Mouse (Mus musculus) embryonic facial prominence, embryonic 11.5 days (tissue): Measurements from ENCODE around the gene Kcnma1. TPM values are rescaled to one million over a fixed set of nuclear protein-coding genes. Genes with fewer than 3 reads are reported as not detected.

Source experiments
- ATAC-seq: fragments of 200-750 bp; cut with Nextera tagmentation; replicated peaks from 2 replicates; pipeline ENCODE4 v1.8.0; 2017; ENCODE audit warnings: low read depth; ENCODE audit not compliant: insufficient number of reproducible peaks, low FRiP score, low TSS enrichment
- DNase-seq: peaks from one replicate; pipeline ENCODE4 v3.0.0-alpha.2; 2015; ENCODE audit warnings: low spot score
- H3K27ac ChIP-seq: fragments of 300-500 bp; sonication (generic); replicated peaks from 2 replicates; pipeline ENCODE4 v1.5.1; 2014; ENCODE audit warnings: mild to moderate bottlenecking, low read depth, low read length, control low read depth
- H3K27me3 ChIP-seq: fragments of 300-500 bp; sonication (generic); 2 replicates; pipeline ENCODE4 v1.6.1; 2014; ENCODE audit warnings: mild to moderate bottlenecking, low read length, moderate library complexity, mixed read lengths; ENCODE audit not compliant: control insufficient read depth, insufficient read depth
- H3K36me3 ChIP-seq: fragments of 300-500 bp; sonication (generic); replicated peaks from 2 replicates; pipeline ENCODE4 v1.6.1; 2014; ENCODE audit warnings: low read depth, mild to moderate bottlenecking, low read length, moderate library complexity, mixed read lengths; ENCODE audit not compliant: control insufficient read depth, insufficient read depth
- H3K4me1 ChIP-seq: fragments of 300-500 bp; sonication (generic); 2 replicates; pipeline ENCODE4 v1.6.1; 2014; ENCODE audit warnings: low read length, mixed read lengths; ENCODE audit not compliant: control insufficient read depth, insufficient read depth
- H3K4me2 ChIP-seq: fragments of 300-500 bp; sonication (generic); 2 replicates; pipeline ENCODE4 v1.6.1; 2014; ENCODE audit warnings: low read depth, mild to moderate bottlenecking, control low read depth, low read length, moderate library complexity
- H3K4me3 ChIP-seq: fragments of 300-500 bp; sonication (generic); 2 replicates; pipeline ENCODE4 v1.5.1; 2014; ENCODE audit warnings: low read depth, low read length, control low read depth
- H3K9ac ChIP-seq: fragments of 300-500 bp; sonication (generic); replicated peaks from 2 replicates; pipeline ENCODE4 v1.6.1; 2014; ENCODE audit warnings: mild to moderate bottlenecking, control low read depth, low read length
- H3K9me3 ChIP-seq: fragments of 300-500 bp; sonication (generic); replicated peaks from 2 replicates; pipeline ENCODE4 v1.6.1; 2016; ENCODE audit warnings: mild to moderate bottlenecking, low read length, inconsistent platforms, mixed read lengths; ENCODE audit not compliant: control insufficient read depth
- WGBS: fragments of 180-500 bp; shearing (Covaris S2); extraction: QIAGEN DNeasy Blood & Tissue Kit; methylation state at CpG from one replicate; pipeline ENCODE4 v1.1.7; 2014; 5-methylcytosine and 5-hydroxymethylcytosine counted together
- polyA plus RNA-seq: library from polyadenylated mRNA; unstranded; fragments of >200 nt; fragmentation: Nextera tagmentation; extraction: Ambion mirVana; gene quantifications from 2 replicates; pipeline ENCODE4 v1.2.1, GENCODE M21; 2014

Gene Kcnma1
- polyA plus RNA-seq, 1 experiment from 2014 or later, result 0.87 TPM

- H3K27me3 ChIP-seq, result no peaks in the 10 kb centered on the region
- DNase-seq (no peak), ATAC-seq (no peak)
- no peaks in the 10 kb centered on the region; the same call in 1 of the 2 replicates for H3K9me3 ChIP-seq
- WGBS, result 75% methylated on average over 3 of the region's 3 CpGs
- no peaks in the 10 kb centered on the region for H3K4me1 ChIP-seq
- H3K4me2 ChIP-seq, result no peak overlapping the region
- no peak overlapping the region for H3K4me3 ChIP-seq
- H3K36me3 ChIP-seq, result no peaks in the 10 kb centered on the region
- H3K27ac ChIP-seq, result no peak overlapping the region
- no peak overlapping the region for H3K9ac ChIP-seq
Measured at GRCm38 (mm10) chr14:24032201-24032600, 17.9 kb upstream of the Kcnma1 start.

GRCm38 (mm10) chr14:24020718-24021117 lies 6.4 kb upstream of the Kcnma1 start:
- H3K4me3 ChIP-seq, result no peak overlapping the region
- no peak overlapping the region for H3K4me2 ChIP-seq
- H3K27me3 ChIP-seq, result no peaks in the 10 kb centered on the region
- H3K9me3 ChIP-seq, result no peaks in the 10 kb centered on the region
- H3K36me3 ChIP-seq, result no peaks in the 10 kb centered on the region
- no peaks in the 10 kb centered on the region for H3K4me1 ChIP-seq
- 81% methylated on average over 4 of the region's 4 CpGs for WGBS
- no peak overlapping the region for H3K9ac ChIP-seq
- H3K27ac ChIP-seq, result no peak overlapping the region
- DNase-seq (no peak), ATAC-seq (no peak)

- Histone ChIP-seq H3K4me2 (no peak overlapping the region), H3K9me3 (no peaks in the 10 kb centered on the region), H3K4me3 (no peak overlapping the region), H3K27ac (no peak overlapping the region), H3K9ac (no peak overlapping the region), H3K36me3 (no peaks in the 10 kb centered on the region), H3K4me1 (no peaks in the 10 kb centered on the region), H3K27me3 (peaks cover 9% of the 10 kb centered on the region)
- no peak for ATAC-seq
- DNase-seq, result no peak
- 88% methylated on average over 1 of the region's 1 CpGs for WGBS
Measured at GRCm38 (mm10) chr14:24009978-24010377, 4.3 kb downstream of the Kcnma1 start.

- Histone ChIP-seq H3K27me3 (peaks cover 25% of the 10 kb centered on the region), H3K36me3 (no peaks in the 10 kb centered on the region), H3K4me3 (no peak overlapping the region), H3K9ac (no peak overlapping the region), H3K4me1 (no peaks in the 10 kb centered on the region), H3K9me3 (no peaks in the 10 kb centered on the region), H3K27ac (no peak overlapping the region), H3K4me2 (no peak overlapping the region)
- DNase-seq, result peak; percentile 86
- WGBS, result 8% methylated on average over 7 of the region's 7 CpGs
- ATAC-seq, result no peak
Measured at GRCm38 (mm10) chr14:24008252-24008651, 6.0 kb downstream of the Kcnma1 start.

- DNase-seq (no peak), ATAC-seq (no peak)
- no peak overlapping the region for H3K9ac ChIP-seq
- no peaks in the 10 kb centered on the region for H3K36me3 ChIP-seq
- H3K4me3 ChIP-seq, result no peak overlapping the region
- H3K4me2 ChIP-seq, result no peak overlapping the region
- 75% methylated on average over 2 of the region's 2 CpGs for WGBS
- H3K9me3 ChIP-seq, result no peaks in the 10 kb centered on the region
- no peak overlapping the region for H3K27ac ChIP-seq
- peaks cover 39% of the 10 kb centered on the region for H3K27me3 ChIP-seq
- no peaks in the 10 kb centered on the region for H3K4me1 ChIP-seq
Measured at GRCm38 (mm10) chr14:24006276-24006675, 8.0 kb downstream of the Kcnma1 start.

- peak overlapping the region; percentile 66 for H3K9ac ChIP-seq
- peak; percentile 42; the same call in 1 of the 2 replicates for ATAC-seq
- H3K27me3 ChIP-seq, result peaks cover 42% of the 10 kb centered on the region
- no peak overlapping the region for H3K27ac ChIP-seq
- H3K36me3 ChIP-seq, result no peaks in the 10 kb centered on the region
- DNase-seq, result peak; percentile 66
- H3K4me2 ChIP-seq, result peak overlapping the region; percentile 99
- peak overlapping the region; percentile 77 for H3K4me3 ChIP-seq
- no peaks in the 10 kb centered on the region for H3K4me1 ChIP-seq
- H3K9me3 ChIP-seq, result no peaks in the 10 kb centered on the region
- WGBS, result under 1% methylated on average over 45 of the region's 82 CpGs
Measured at GRCm38 (mm10) chr14:24004471-24005271, 9.6 kb downstream of the Kcnma1 start.

- no peaks in the 10 kb centered on the region for H3K4me1 ChIP-seq
- peak overlapping the region; percentile 66 for H3K9ac ChIP-seq
- WGBS, result under 1% methylated on average over 41 of the region's 85 CpGs
- H3K9me3 ChIP-seq, result no peaks in the 10 kb centered on the region
- no peak overlapping the region for H3K27ac ChIP-seq
- ATAC-seq (peak; percentile 7; the same call in 1 of the 2 replicates), DNase-seq (peak; percentile 52)
- H3K4me3 ChIP-seq, result peak overlapping the region; percentile 77
- peaks cover 42% of the 10 kb centered on the region for H3K27me3 ChIP-seq
- no peaks in the 10 kb centered on the region for H3K36me3 ChIP-seq
- H3K4me2 ChIP-seq, result peak overlapping the region; percentile 99
Measured at GRCm38 (mm10) chr14:24003450-24004381, 10.6 kb downstream of the Kcnma1 start.
